Mouse (Mus musculus) midbrain, postnatal 0 days (tissue): ENCODE results near the gene Dbp. TPM values are rescaled to one million over a fixed set of nuclear protein-coding genes. Genes with fewer than 3 reads are reported as not detected.

Experiments used
- ATAC-seq: fragments of 200-750 bp; cut with Nextera tagmentation; 2 replicates; pipeline ENCODE4 v1.8.0; 2017; ENCODE audit warnings: moderate number of reproducible peaks, mild to moderate bottlenecking, moderate TSS enrichment, moderate library complexity; ENCODE audit not compliant: low FRiP score
- DNase-seq: peaks from one replicate; pipeline ENCODE4 v3.0.0-alpha.2; 2015; ENCODE audit warnings: low spot score
- H3K27ac ChIP-seq: fragments of 300-500 bp; sonication (generic); 2 replicates; pipeline ENCODE4 v1.5.1; 2014; ENCODE audit warnings: low read depth, mild to moderate bottlenecking, low read length, mixed read lengths
- H3K27me3 ChIP-seq: fragments of 300-500 bp; sonication (generic); 2 replicates; pipeline ENCODE4 v1.6.1; 2014; ENCODE audit warnings: low read length, control low read depth, mixed read lengths; ENCODE audit not compliant: insufficient read depth
- H3K36me3 ChIP-seq: fragments of 300-500 bp; sonication (generic); 2 replicates; pipeline ENCODE4 v1.6.1; 2014; ENCODE audit warnings: low read length, control low read depth, mixed read lengths; ENCODE audit not compliant: insufficient read depth
- H3K4me1 ChIP-seq: fragments of 300-500 bp; sonication (generic); 2 replicates; pipeline ENCODE4 v1.6.1; 2014; ENCODE audit warnings: mild to moderate bottlenecking, control low read depth, antibody characterized with exemption, low read length, mixed read lengths; ENCODE audit not compliant: insufficient read depth
- H3K4me2 ChIP-seq: fragments of 300-500 bp; sonication (generic); 2 replicates; pipeline ENCODE4 v1.6.1; 2014; ENCODE audit warnings: low read depth, mild to moderate bottlenecking, low read length, mixed read lengths; ENCODE audit not compliant: poor library complexity, severe bottlenecking
- H3K4me3 ChIP-seq: fragments of 300-500 bp; sonication (generic); 2 replicates; pipeline ENCODE4 v1.5.1; 2014; ENCODE audit warnings: low read depth, mild to moderate bottlenecking, low read length, moderate library complexity
- H3K9ac ChIP-seq: fragments of 300-500 bp; sonication (generic); replicated peaks from 2 replicates; pipeline ENCODE4 v1.6.1; 2014; ENCODE audit warnings: mild to moderate bottlenecking, low read length, moderate library complexity, mixed read lengths; ENCODE audit not compliant: poor library complexity, severe bottlenecking
- H3K9me3 ChIP-seq: fragments of 300-500 bp; sonication (generic); 2 replicates; pipeline ENCODE4 v1.6.1; 2016; ENCODE audit warnings: low read length, control low read depth
- CTCF ChIP-seq: IDR thresholded peaks from 2 replicates; pipeline ENCODE4 v1.5.1; 2016; ENCODE audit warnings: antibody characterized with exemption, mild to moderate bottlenecking
- WGBS: fragments of 180-500 bp; shearing (Covaris S2); extraction: QIAGEN DNeasy Blood & Tissue Kit; methylation state at CpG from one replicate; pipeline ENCODE4 v1.1.7; 2014; 5-methylcytosine and 5-hydroxymethylcytosine counted together
- polyA plus RNA-seq: library from polyadenylated mRNA; unstranded; fragments of >200 nt; fragmentation: Nextera tagmentation; extraction: Ambion mirVana; gene quantifications from 2 replicates; pipeline ENCODE4 v1.2.1, GENCODE M21; 2015
- total RNA-seq: library from RNA; depleted of rRNA; stranded (reverse); fragments of >200 nt; gene quantifications from 2 replicates; pipeline ENCODE4 v1.2.3, GENCODE M21; 2014

Gene Dbp
- total and polyA plus RNA-seq, 2 experiments from 2014 or later, result 4.6 to 9.6 TPM

DNA sequence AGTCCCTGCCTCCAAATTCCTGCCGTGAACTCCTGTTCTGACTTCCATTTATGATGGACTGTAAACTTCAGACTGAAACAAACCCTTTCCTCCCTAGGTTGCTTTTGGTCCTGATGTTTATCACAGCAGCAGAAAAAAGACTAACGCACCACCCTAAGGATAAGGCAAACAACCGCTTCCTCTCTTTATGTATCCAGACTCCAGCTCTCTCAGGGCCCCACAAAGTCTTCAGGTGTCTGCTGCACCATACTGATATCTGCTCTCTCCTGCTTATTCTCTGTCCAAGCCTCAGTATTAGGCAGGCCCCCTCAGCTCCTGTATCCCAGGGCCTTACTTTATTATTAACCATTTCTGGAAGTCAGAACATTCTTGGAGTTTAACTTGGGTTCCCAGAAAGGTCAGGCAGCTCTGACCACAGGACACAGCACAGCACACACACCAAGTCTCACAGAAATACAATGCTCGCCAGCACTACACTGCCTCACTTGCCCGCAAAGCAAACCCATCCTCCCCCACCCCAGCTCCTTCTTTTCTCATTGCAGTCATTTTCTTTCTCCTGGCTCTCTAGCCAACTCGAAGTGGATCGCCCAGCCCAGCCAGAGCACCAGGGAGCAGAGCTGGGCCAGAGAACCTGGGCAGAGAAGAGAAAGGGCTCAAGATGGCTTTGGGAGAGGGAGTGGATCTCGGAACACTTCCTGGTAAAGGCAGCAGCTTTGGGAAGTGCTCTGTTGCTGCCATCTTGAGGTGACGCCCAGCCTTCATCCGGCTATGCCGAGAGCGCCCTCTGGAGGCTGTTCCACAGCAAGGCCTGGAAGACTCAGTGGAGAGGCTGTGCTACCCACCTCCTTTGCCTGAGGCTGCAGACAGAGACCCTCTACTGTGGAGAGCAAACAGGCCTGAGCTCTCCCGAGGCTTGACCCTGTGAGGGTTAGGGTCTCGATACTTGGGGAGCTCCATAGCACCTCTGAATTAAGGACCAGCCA, 22.5 kb upstream of the Dbp start:
- H3K27ac ChIP-seq, result peak overlapping the region; percentile 38
- H3K27me3 ChIP-seq, result no peaks in the 10 kb centered on the region
- no peaks in the 10 kb centered on the region for H3K4me1 ChIP-seq
- H3K9me3 ChIP-seq, result no peaks in the 10 kb centered on the region
- 29% methylated on average over 14 of the region's 14 CpGs for WGBS
- H3K4me2 ChIP-seq, result no peak overlapping the region
- DNase-seq, result peak; percentile 94
- H3K36me3 ChIP-seq, result no peaks in the 10 kb centered on the region
- peak; percentile 67 for ATAC-seq
- H3K9ac ChIP-seq, result no peak overlapping the region
- H3K4me3 ChIP-seq, result no peak overlapping the region
- TF ChIP-seq CTCF, result peak; percentile 98

DNA sequence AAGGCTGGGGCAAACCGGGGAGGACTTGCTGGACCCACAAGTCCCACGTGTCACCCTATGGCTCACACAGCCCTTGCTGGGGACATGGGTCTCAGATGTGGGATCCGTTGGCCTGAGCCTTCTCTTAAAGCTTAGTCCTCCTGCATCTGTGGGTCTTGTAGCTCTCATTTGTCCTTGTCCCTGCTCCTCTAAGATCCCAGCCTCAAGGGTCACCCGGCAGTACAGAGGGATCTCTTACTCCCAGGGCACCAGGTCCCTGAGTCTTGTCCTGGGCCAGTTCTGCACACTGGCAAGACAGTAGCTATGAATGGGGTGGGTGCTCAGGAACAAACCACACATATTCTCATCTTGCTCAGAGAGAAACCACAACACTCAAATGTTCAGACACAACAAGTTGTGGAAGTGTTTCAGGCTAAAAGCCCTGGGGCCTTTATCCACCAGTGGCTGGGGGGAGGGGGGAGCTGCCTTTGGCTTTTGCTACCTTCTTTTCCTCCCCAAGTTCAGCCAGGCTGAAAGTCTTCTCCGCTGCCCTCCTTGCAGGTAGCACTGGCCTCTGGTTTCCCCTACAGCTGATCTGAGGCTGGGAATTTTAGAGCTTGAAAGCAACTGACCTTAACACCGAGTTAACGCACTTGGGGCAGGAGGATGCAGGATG, 21.4 kb upstream of the Dbp start, which contains the start of gene Ntn5:
Ntn5 (plus strand) TSS at position 627 of the 655 bp plus-strand sequence.
- WGBS, result 83% methylated on average over 7 of the region's 7 CpGs
- Histone ChIP-seq H3K36me3 (no peaks in the 10 kb centered on the region), H3K27ac (no peak within 1 kb of the TSS), H3K4me2 (no peak within 1 kb of the TSS), H3K9me3 (no peaks in the 10 kb centered on the region), H3K9ac (peak within 1 kb of the TSS; percentile 24; the same call in 1 of the 2 replicates), H3K4me1 (no peaks in the 10 kb centered on the region), H3K27me3 (no peaks in the 10 kb centered on the region), H3K4me3 (no peak within 1 kb of the TSS)
- DNase-seq (no peak), ATAC-seq (no peak)
- TF ChIP-seq CTCF, result no peak

DNA sequence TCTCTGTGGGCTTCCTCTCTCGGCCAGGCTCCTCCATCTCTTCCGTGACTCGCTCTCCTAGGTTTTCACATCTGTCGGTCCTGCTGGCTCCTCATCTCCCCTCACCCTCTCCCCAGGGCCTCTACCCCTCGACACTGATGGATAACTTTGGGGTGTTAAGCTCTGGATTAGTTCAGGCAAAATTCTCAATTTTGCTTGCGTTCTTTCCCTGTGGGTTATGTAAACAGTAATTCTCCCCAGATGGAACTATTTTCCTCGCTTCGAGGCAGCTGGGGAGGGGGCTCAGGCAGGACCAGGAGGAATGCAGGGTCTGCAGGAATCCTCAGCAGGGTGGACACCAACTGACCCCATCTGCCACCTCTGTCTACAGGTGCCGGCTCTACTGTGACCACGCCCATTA, 19.1 kb upstream of the Dbp start:
- Histone ChIP-seq H3K4me1 (no peaks in the 10 kb centered on the region), H3K27me3 (no peaks in the 10 kb centered on the region), H3K4me3 (no peak overlapping the region), H3K36me3 (no peaks in the 10 kb centered on the region), H3K9ac (no peak overlapping the region), H3K27ac (no peak overlapping the region), H3K9me3 (no peaks in the 10 kb centered on the region), H3K4me2 (no peak overlapping the region)
- 65% methylated on average over 10 of the region's 10 CpGs for WGBS
- DNase-seq, result no peak
- no peak for TF ChIP-seq CTCF
- no peak for ATAC-seq

GRCm38 (mm10) chr7:45686841-45687240, 18.0 kb upstream of the Dbp start:
- Histone ChIP-seq H3K27ac (no peak overlapping the region), H3K4me3 (no peak overlapping the region), H3K4me1 (no peaks in the 10 kb centered on the region), H3K36me3 (no peaks in the 10 kb centered on the region), H3K27me3 (no peaks in the 10 kb centered on the region), H3K9ac (no peak overlapping the region), H3K4me2 (no peak overlapping the region), H3K9me3 (no peaks in the 10 kb centered on the region)
- no peak for TF ChIP-seq CTCF
- DNase-seq (no peak), ATAC-seq (no peak)
- 71% methylated on average over 3 of the region's 3 CpGs for WGBS

DNA sequence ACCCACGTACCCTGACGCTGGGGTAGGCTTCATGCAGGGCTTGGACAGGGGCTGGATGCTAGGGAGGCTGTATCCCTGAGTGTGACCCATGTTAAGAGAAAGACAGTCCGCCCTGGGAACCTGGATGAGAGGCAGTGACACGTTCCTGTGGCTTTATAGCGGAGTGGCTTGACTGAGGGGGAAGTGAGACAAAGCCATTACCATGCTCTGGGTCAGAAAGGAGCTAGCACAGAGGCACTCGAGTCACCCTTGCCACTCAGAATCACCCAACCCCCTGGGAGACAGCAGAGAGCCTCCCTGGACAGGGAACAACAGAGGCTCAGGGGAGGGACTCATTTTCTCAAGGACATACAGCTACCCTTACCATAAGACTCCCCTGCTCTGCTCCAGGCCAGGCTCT, 15.8 kb upstream of the Dbp start:
- DNase-seq, result no peak
- WGBS, result 68% methylated on average over 6 of the region's 6 CpGs
- no peak for TF ChIP-seq CTCF

DNA sequence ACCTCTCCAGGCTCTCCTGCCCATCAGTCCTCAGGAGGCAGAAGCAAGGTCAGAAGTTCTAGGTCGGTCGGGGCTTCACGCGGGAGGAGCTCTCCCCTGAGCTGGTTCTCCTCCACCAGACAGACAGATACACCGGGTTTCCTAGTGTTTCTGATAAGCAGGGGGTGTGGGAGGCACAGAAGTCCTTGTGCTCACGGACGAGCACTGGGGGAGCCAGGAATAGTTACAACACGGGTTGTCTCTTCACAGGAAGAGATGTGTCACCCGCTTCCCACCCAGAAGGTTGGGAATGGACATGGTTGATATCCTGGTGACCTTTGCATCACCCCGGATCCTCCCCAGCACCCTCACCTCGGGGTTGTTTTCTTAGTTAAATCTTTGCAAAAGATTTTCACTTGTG, 15.1 kb upstream of the Dbp start:
- Histone ChIP-seq H3K27me3 (no peaks in the 10 kb centered on the region), H3K4me1 (no peaks in the 10 kb centered on the region), H3K9ac (no peak overlapping the region), H3K36me3 (no peaks in the 10 kb centered on the region), H3K9me3 (no peaks in the 10 kb centered on the region), H3K4me2 (no peak overlapping the region), H3K4me3 (no peak overlapping the region), H3K27ac (no peak overlapping the region)
- ATAC-seq (no peak), DNase-seq (no peak)
- 75% methylated on average over 11 of the region's 11 CpGs for WGBS
- TF ChIP-seq CTCF, result no peak

More for the DNA sequence above, 15.8 kb upstream of the Dbp start:
- Histone ChIP-seq H3K4me3 (no peak overlapping the region), H3K36me3 (no peaks in the 10 kb centered on the region), H3K27me3 (no peaks in the 10 kb centered on the region), H3K9me3 (no peaks in the 10 kb centered on the region), H3K4me2 (no peak overlapping the region), H3K4me1 (no peaks in the 10 kb centered on the region), H3K9ac (no peak overlapping the region), H3K27ac (no peak overlapping the region)
- no peak for ATAC-seq
